Mouse (Mus musculus) induced T-regulatory cell, adult 2 months (primary cell): ENCODE data around the gene Wars2.

Experiments used
- DNase-seq: peaks from one replicate; pipeline ENCODE4 v3.0.0-alpha.2; 2012; ENCODE audit warnings: low read depth

Gene Wars2

DNA sequence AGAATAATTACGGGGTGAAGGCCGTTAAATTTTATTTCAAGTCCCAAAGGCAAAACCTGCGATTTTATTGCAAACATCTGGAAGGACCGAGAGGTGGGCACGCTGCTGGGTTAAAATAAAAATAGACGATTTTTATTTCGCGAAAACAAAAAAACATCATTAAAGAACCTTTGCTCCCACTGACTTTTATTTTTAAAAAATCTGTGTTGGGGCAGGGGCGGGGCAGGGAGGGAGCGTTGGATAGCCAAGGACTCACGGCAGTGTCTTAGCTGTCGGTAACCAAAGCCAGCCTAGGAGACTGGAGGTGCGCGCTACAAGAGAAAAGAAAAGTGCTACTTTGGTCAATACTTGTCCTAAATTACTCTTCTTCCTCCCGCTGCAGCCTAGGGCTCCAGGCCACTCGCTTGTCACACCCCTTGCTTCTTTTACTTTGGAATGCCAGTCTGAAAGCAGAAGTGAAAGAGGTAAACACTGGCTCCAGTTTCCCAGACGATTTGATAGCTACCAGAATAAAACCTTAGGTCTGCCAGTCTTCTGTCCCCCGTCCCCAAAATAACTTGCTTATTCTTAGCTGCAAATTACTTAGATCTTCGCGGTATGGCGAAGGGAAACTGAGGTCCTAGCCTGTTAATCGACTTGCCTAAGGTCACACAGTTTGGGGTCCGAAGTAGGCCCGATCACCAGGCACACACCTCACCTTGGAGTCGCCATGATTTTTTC lies 108.1 kb downstream of the Wars2 start:
- no peak for DNase-seq

DNA sequence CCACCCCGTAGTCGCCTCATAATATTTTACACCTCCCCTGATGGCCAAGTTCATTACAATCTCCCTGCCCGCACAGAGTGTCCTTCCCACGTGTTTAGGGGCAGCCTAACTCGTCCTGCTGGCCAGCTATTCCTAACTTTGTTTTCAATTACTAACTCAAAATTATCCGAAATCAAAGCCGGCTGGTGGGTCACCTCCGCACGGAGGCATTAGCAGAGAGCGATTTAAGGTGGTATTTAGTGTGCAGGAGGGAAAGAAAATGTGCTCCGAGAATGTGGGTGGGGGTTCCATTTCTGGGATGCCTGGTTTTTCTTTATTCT lies 108.6 kb downstream of the Wars2 start:
- no peak for DNase-seq

DNA sequence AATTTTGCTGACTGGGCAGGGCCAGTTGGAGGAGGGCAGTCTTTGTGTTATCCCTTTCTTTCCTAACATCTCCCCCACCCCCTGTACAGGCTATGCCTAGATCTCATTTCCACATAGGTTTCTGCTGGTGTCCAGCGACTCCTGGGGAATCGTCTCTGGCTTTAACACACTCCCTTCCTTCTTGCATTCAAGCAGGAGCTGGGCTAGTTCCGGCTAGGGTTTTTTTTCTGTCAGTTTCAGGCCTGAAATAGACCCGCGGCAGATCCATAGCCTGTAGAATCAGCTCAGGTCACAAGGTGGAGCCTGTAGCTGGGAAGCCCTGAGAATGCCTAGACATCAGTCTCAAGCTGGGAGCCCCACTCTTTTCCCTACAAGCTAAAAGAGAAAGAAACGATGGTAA lies 109.0 kb downstream of the Wars2 start:
- no peak for DNase-seq

DNA sequence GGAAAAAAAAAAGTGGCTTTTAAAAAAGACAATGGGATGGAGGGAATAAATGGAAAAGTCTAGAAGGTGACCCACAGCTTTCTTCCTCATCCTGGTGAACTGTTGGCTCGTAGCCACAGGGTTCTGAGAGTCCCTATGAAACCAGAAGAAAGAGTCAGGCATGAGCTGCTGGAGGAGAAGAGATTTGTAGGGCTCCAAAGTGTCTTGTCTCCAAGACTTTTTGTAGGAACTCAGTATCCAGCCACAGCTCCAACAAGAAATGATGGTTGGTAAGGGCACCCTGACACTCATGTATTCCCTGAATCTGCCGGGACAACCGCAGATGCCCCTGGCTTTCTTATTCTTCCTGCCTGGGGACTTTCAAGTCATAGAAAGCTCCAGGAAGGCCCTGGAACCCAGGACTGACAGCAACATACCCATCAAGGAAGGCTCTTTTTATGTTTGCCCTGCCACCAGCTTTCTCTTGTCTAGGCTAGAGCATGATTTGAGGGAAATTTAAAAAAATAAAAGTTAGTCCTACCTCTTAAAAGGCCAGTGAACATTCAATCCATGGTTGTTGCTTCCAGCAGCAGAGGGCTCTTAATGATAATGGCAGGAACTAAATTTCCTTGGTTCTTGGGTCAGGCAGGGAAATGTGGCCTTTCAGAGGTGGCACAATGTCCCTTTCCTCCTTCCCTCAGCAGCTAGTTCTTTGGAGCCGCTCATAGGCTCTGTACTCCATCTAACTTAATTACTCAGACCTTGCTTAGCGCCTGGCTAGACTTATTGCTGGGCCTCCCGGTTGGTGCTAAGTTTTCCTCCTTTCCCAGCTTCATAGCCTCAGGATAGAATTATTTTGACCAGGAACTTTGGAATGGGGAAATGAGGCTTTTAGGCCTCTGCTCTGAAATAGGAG lies 110.7 kb downstream of the Wars2 start:
- no peak for DNase-seq

DNA sequence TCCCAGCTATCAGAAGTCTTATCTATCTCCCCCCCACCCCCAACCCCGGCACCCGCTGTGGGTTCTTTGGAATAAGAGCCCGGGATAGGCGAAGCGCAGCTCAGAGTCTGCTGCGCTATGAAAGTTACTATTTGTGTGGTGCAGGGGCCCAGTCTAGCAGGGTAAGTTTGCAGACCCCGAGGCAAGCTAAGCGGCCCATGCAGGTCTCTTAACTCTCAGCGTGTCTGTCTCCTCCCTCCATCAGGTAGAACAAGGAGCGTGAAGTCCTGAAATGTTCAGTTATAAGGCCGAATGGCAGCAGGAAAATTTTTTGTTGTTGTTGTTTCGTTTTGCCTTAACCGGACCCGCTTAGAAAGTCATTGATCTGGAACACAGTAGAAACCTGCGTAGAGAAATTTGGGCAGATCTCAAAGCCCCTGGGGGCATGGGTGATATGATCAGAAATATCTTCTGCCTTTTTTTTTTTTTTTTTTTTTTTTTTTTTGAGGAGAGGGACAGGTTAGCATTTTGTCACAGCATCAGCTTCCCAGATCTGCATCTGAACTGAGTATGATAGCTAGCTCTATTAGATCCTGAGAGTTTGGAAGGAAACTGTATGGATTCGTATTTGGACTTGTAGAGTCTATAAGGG lies 111.7 kb downstream of the Wars2 start:
- no peak for DNase-seq

DNA sequence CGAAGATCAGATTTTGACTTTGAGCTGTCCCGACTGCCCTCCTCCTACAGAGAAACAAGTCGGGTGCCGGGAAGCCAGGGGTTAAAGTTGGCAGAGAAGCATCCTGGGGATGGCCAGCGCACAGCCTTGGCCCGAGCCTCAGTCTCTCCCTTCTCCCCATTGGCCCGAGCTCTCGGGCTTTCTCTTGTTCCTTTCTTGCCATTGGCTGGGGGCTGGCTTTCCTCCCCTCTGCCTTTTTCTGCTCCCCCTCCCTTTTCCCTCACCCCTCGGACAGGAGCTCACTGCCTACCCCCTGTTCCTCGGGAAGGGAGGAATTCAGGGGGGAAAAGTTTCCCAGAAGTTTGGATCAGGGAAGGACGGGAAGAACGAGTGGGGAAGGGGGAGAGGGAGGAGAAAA lies 112.2 kb downstream of the Wars2 start:
- no peak for DNase-seq

DNA sequence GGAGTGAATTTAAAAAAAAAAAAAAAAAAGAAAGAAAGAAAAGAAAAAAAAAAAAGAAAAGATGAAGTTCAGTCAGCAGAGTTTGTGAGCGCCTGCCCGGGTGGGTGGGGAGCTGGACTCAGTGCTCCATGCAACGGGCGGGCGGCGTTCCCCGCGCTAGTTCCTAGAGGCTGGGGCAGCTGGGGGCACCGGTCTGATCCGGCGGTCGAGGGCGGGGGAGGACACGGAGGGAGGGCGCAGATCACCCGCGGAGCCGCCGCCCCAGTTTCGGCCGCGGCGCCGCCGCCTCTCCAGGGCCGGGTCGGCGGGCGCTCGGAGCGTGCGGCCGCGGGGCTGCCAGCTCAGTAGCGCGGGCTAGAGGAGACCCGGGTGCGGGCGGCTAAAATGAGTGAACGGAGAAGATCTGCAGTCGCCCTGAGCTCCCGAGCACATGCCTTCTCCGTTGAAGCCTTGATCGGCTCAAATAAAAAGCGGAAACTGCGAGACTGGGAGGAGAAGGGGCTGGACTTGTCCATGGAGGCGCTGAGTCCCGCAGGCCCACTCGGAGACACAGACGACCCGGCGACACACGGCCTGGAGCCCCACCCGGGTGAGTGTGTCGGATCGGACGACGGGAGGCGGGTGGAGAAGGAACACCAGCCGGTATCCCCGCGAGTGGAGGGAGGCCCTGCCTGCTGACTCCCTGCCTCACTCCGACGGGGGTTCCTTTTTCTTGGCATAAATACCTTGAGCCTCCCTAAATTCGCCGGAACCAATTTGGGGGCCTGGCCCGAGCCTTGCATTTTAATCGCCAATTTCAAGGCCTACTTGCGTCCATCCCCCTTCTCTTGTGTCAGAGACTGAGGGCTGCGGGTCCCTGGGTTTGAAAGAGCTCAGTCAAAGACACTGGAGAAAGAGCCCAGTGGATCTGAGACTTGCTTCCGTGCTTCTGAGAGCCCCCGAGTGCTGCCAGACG lies 112.9 kb downstream of the Wars2 start:
- DNase-seq = no peak

DNA sequence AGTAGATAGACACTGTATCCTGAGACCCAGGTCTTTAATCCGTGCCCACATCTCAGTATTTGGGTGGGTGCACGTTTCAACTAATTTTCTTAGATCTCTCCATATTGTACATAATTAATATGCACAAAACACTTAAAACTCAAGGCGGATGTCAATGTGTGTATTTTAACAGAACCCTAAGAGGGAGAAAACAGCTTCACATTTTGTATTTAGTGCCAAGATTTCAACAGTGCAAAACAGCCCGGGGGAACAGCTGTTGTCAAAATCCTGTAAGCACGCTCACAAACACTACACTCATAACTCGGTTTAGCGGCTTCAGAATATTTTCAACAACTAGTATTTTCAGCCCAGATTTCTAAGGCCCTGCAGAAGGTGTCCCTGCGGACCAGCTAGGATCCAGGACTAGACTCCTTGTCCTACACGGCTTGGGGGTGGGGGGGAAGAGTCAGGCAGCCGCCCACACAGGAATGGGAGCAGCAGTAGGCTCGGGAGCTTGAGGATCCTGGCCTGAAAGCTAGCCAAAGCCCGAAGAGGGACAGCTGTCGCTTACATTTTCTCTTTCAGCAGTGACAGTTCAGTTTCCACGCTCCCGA lies 113.8 kb downstream of the Wars2 start:
- no peak for DNase-seq

DNA sequence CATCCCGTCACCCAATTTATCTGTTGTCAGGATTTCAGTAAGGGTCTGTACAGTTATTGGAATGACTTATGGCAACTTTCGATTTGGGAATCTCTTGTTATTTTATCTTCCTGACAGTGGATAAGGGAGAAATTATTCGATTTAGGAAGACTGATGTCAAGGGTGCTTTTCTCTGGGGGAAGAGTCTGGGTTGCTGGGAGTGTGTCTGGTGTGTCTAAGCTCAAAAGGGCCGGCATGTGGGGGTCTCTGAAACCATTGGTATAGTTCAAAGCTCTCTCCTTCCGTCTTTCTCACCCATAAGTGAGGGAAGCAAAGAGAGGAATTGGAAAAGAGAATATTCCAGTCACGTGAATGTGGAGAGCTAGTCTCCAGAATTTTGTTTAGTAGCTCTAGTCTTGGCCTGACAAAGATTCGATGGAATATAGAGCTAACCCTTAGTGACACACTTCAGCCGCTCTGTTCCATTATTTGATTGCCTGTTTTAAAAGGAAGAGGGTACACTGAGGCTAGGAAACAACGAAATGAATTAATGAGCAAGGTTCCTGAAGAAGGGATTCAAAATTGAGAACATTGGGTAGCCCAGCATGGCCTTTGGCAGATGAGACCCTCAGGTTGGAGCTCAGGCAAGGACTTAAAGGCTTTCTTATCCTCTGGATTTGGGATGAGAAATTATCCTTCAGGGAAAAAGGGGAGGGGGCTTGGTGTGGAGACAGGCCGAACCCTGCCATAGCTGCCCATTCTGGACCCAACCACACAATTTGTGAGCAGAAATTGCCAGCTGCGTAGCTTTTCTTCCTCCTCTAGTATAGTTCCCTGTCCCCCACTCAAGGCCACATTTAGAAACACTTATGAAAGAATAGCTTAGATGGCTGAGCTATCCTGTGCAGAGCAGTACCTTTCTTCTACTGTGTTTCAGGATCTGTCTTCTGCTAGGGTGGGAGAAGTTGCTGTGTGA lies 114.8 kb downstream of the Wars2 start:
- no peak for DNase-seq

DNA sequence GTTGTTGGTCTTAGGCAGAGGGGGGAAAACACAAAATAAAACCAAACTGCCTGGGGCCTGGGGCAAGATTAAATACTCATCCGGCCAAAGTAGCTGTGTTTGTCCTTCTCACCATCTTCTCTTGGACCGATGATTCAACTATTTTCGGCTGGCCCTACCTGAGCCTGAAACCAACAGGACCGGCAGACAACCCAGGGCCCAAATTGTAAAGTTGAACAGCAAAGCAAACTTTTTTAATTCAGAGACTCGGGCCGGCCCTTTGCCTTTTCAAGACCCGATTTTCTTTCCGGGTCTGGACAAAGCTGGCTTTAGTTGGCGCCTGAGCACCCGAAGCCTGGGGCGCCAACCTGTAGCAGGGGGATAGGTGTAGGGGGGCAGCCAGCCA lies 115.5 kb downstream of the Wars2 start:
- DNase-seq = no peak

DNA sequence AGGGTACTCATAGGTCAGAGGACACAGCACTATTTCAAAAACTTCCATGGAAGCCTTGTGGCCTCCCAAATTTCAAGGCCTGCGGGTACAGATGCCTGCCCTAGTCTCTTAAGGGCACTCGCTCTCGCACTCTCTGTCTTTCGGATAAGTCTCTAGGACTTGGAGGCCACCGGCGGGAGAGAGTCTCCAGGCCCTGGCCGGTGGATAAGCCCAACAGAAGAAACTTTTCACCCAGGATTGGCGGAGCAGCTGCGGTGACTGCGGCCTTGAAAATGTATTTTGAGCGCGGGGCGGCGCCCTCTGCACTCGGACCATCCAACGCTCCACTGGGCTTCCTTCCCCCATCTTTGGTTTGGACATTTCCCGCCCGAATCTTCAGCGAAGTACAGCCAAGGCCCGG lies 115.9 kb downstream of the Wars2 start:
- no peak for DNase-seq

DNA sequence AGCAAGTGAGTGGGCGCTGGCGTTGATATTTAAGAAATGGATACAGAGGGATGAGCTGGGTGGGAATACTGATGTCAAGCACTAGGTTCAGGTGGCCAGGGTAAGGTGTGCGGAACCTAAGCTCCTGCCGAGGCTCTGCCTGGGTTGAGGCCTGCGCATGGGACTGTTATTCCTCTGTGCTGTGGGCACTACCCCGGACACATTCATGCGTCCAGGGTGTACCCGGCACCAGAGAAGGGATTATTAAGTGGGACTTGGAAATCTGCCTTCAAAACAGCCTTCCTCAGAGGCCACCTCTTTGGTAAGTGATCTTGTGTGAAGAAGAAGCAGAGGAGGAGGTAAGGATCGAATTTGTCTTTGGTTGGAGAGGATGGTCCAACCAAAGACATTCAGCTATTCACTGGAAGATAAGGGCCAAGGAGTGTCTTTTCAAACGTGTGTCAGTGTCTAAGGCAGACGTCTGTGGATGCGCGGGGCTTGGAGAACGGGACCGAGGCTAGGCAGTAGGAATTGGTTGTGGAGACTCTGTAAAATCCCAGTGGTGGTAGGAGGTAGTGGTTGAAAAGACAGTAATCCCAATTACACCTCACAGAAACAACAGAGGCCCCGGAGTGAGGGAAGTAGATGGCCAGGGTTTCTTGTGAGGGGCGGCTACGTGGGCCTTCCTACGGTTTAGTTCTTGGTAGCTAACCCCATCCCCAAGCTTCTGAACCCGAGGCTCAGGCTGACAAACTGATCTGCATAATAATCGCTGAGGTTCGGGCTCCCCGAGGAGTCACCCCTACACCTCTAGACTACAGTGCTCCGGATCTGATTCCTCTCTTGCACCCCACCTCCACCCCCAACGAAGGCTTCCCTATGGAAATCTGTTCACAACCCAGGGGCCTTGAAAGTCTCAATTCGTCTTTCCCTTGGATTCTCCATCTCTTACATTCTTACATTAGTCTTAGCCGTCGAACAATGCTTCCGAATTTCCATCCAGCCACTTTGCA lies 117.0 kb downstream of the Wars2 start:
- DNase-seq = no peak

DNA sequence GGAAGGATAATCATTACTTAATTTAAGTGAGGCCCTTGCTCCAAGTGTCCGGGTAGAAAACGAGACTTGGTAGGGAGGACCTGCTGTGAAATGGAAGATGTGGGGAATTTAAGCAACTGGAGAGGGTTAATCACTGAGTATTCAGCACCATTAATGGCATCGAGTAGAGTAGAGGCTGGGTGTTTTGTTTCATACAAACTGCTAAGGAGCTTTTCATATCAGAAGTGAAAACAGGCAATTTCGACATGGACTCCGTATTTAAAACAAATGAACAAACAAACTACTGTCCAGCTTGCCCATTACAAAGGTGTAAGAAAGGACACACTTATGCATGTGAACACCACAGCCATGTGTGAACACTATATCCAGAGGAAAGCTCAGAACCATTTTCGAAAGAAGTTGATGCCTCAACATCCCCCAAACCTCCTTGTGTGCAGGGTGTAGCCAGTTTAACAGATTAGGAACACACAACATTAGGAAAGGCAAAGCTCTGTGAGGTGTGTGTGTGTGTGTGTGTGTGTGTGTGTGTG lies 118.9 kb downstream of the Wars2 start:
- DNase-seq = no peak

DNA sequence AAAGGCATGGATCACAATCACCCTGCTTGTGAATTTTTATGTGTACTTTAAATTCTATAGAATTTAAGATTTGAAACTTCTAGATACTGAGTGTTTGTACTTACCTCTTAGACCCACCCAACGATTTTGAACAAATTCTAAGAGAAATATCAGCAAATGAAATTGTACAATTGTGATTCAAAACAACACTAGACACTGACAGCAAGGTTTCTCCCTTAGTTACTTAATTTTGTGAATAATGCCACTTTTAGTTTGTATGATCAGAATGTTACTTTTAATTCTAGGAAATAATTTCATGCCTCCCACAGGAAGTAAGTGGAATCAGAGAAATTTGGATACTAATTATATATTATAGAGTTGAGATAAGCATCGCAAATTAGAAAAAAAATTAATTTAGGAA lies 119.5 kb downstream of the Wars2 start:
- no peak for DNase-seq

DNA sequence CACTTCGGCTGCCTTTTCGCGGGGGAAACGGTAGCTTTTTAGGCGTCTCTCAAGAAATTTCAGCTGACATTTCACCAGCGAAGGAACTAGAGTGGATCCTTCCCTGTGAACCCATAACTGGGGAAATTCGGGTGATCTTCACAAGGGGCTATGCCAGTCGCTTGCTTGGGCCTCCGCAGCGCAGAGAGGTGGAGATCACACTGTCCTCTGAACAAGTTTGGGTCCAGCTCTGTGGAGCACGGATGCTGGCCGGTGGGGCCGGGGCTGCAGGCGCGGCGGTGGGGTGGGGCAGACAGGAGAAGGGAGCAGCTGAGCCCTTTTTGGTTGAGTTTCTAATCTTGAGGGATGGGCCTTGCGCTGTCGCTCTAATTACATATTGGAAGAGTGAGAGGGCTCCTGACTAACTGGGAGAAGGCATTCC lies 120.5 kb downstream of the Wars2 start:
- DNase-seq = no peak

DNA sequence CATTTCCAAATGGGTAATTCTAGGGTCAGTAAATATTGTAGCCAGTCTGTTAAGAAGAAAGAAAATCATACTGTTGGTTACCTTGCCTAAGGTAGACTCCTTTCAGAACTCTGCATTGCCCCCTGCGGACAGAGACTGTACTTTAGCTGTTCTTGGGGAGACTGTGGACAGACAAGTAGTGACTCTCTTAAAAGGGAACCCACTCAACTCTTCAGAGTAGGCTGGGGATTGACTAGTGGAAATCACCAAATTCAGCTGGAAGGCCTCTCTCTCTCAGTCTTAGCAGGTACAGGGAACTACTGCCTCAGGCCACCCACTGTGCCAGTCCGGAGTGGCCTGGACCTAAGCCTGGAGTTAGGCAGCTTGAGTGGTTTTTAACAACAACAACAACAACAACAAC lies 121.1 kb downstream of the Wars2 start:
- no peak for DNase-seq

DNA sequence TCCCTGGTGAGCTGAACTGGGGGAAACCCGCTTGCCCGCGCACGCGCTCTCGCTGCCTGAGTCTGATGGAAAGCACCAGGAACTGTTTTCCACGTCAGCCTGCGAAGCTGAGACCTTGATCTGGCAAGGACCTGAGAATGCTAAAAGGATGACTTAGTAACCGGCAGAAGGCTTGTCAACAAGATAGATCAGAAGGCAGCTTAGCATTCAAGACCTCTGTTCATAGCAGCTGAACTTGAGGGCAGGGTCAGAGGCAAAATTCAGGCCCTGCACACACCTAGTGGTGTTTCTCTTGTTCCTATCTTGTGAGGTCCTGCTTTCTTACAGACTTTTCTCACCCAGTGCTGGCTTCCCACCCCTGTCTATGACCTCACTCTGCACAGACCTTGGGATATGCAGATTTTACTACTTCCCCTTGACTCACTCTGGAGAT lies 122.6 kb downstream of the Wars2 start:
- no peak for DNase-seq

DNA sequence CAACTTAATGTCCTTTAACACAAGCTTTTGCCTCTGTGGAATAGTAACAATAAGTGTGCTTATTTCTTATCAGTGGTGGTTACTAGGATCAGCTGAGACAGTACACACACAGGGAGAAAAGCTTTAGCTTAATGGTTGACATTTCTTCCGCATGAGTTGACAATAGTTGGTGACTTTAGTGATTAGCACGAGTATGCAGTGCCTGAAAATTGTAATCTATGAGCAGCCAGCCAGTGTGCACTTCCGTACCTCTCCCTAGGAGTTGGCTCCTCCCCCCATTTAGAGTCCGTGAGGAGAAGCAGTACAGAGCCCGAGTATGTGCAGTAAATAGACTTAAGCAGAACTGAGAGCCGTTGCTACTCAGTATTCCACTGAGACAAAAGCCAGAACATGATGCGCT lies 123.8 kb downstream of the Wars2 start:
- no peak for DNase-seq

DNA sequence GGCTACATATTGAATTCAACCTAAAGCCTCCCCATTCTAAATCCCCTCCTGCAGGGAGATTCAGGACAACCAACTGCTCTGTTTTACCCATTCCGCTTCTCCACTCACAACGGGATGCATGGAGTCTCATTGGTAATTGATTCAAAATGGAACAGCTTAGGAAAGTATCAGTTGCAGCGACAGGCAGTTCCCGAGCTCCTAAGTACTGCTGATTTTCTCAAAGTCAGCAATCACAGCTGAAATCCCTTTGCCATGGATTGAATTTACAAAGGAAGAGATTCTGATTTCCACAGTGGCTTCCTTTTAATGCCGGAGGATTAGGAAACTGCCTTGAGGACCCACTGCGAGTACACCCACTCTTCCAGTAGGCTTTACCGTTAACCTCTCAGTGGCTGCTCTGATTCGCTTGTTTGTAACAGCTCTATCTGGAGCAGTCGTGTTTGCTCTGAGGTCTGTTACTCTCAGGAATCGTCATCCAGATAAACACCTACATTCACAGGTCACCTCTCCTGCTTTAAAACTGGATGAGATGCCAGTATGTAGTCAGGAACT lies 126.0 kb downstream of the Wars2 start:
- DNase-seq = no peak
